Comparison of ENCODE assay signal across 8 mouse cellular contexts in genomic region chrX:101429142-101429949, GRCm38 (mm10). TPM values are rescaled to one million over a fixed set of nuclear protein-coding genes. Genes with fewer than 3 reads are reported as not detected.
DNase-seq lines count a peak whose midpoint lies in the region; ATAC-seq and TF ChIP-seq lines count a peak whose summit lies in the region.

Gene Nono, plus strand, starts transcription at chrX:101429318.

- DNase-seq in brain, embryonic 14.5 days (ENCODE audit: low read depth): peak; percentile 99
- peak; percentile 94 for DNase-seq in liver, adult 2 months (ENCODE audit: extremely low read depth, low read depth, low spot score)
- DNase-seq in splenic B cell, adult 2 months (ENCODE audit: low read depth, low spot score): peak; percentile 95

- 12% methylated on average over 50 of the region's 51 CpGs for WGBS in heart, embryonic 11.5 days (ENCODE audit: insufficient replicate concordance)
- WGBS in kidney, embryonic 16.5 days: 30% methylated on average over 51 of the region's 51 CpGs
- WGBS in liver, adult 2 months: under 1% methylated on average over 48 of the region's 51 CpGs

- H3K79me3 ChIP-seq in C2C12 (ENCODE audit: low read depth): peaks cover 44% of the 10 kb centered on the region

- peak within 1 kb of the TSS; percentile 63 for H3K4me2 ChIP-seq in heart, embryonic 11.5 days
- peak within 1 kb of the TSS; percentile 53 for H3K4me2 ChIP-seq in kidney, embryonic 16.5 days (replicated peaks; ENCODE audit: low read depth, low read length)
- peak within 1 kb of the TSS; percentile 73 for H3K4me2 ChIP-seq in myocyte (ENCODE audit: low read depth)

- H3K36me3 ChIP-seq in C2C12 (ENCODE audit: control insufficient read depth, insufficient read depth) (peaks cover 22% of the 10 kb centered on the region), myocyte (ENCODE audit: control insufficient read depth, insufficient read depth) (peaks cover 4% of the 10 kb centered on the region)
- H3K36me3 ChIP-seq in erythroblast, embryonic 14.5 days (ENCODE audit: control insufficient read depth): peaks cover 28% of the 10 kb centered on the region
- no peaks in the 10 kb centered on the region for H3K36me3 ChIP-seq in heart, embryonic 11.5 days (ENCODE audit: control insufficient read depth, insufficient read depth, low read length)
- H3K36me3 ChIP-seq in kidney, embryonic 16.5 days (ENCODE audit: insufficient read depth, low read length): 0 out of 2 replicates have a peak, but pooled peaks cover 7% of the 10 kb centered on the region
- peaks cover 3% of the 10 kb centered on the region; the same call in 1 of the 2 replicates for H3K36me3 ChIP-seq in liver, adult 2 months (ENCODE audit: control insufficient read depth, insufficient read depth, low read length)
- 0 out of 2 replicates have a peak, but pooled peaks cover 1% of the 10 kb centered on the region for H3K36me3 ChIP-seq in splenic B cell, adult 2 months (ENCODE audit: control insufficient read depth, insufficient read depth, low read length, poor library complexity, severe bottlenecking)

- H3K4me1 ChIP-seq in erythroblast, embryonic 14.5 days (ENCODE audit: control insufficient read depth): peaks cover 20% of the 10 kb centered on the region
- H3K4me1 ChIP-seq in heart, embryonic 11.5 days (ENCODE audit: control insufficient read depth, insufficient read depth, low read length): no peaks in the 10 kb centered on the region
- 0 out of 2 replicates have a peak, but pooled peaks cover 9% of the 10 kb centered on the region for H3K4me1 ChIP-seq in kidney, embryonic 16.5 days (ENCODE audit: insufficient read depth, low read length)
- no peaks in the 10 kb centered on the region; the same call in 1 of the 2 replicates for H3K4me1 ChIP-seq in liver, adult 2 months (ENCODE audit: control insufficient read depth, insufficient read depth, low read length)

- peak within 1 kb of the TSS; percentile 95 for H3K27ac ChIP-seq in heart, embryonic 11.5 days (ENCODE audit: low read depth, low read length)
- H3K27ac ChIP-seq in kidney, embryonic 16.5 days (ENCODE audit: low read length): peak within 1 kb of the TSS; percentile 94
- peak within 1 kb of the TSS; percentile 99 for H3K27ac ChIP-seq in liver, adult 2 months (replicated peaks; ENCODE audit: insufficient read depth, low read depth, low read length)

- peak within 1 kb of the TSS; percentile 48 for H3K4me3 ChIP-seq in C2C12 (ENCODE audit: insufficient read depth, poor library complexity, severe bottlenecking)
- H3K4me3 ChIP-seq in erythroblast, embryonic 14.5 days (replicated peaks): peak within 1 kb of the TSS; percentile 84
- H3K4me3 ChIP-seq in heart, embryonic 11.5 days (ENCODE audit: low read depth, low read length): peak within 1 kb of the TSS; percentile 67
- peak within 1 kb of the TSS; percentile 49 for H3K4me3 ChIP-seq in kidney, embryonic 16.5 days (ENCODE audit: low read length)
- H3K4me3 ChIP-seq in liver, adult 2 months (ENCODE audit: insufficient read depth, low read depth, low read length): peak within 1 kb of the TSS; percentile 83
- peak within 1 kb of the TSS; percentile 63 for H3K4me3 ChIP-seq in myocyte

- peaks cover 4% of the 10 kb centered on the region; the same call in 1 of the 2 replicates for H3K9me3 ChIP-seq in erythroblast, embryonic 14.5 days (ENCODE audit: control insufficient read depth, low read length)
- H3K9me3 ChIP-seq in heart, embryonic 11.5 days (replicated peaks; ENCODE audit: control insufficient read depth, low read length): no peaks in the 10 kb centered on the region
- H3K9me3 ChIP-seq in kidney, embryonic 16.5 days (ENCODE audit: low read length): no peaks in the 10 kb centered on the region

- H3K27me3 ChIP-seq in C2C12 (ENCODE audit: control insufficient read depth, insufficient read depth, insufficient read length) (no peaks in the 10 kb centered on the region), myocyte (ENCODE audit: control insufficient read depth, insufficient read depth, insufficient read length) (no peaks in the 10 kb centered on the region)
- H3K27me3 ChIP-seq in erythroblast, embryonic 14.5 days (ENCODE audit: control insufficient read depth): no peaks in the 10 kb centered on the region; the same call in 1 of the 2 replicates
- no peaks in the 10 kb centered on the region for H3K27me3 ChIP-seq in heart, embryonic 11.5 days (ENCODE audit: control insufficient read depth, insufficient read depth, low read length)
- H3K27me3 ChIP-seq in kidney, embryonic 16.5 days (ENCODE audit: insufficient read depth, low read length): no peaks in the 10 kb centered on the region
- H3K27me3 ChIP-seq in liver, adult 2 months (ENCODE audit: control insufficient read depth, insufficient read depth, low read length): no peaks in the 10 kb centered on the region
- no peaks in the 10 kb centered on the region for H3K27me3 ChIP-seq in splenic B cell, adult 2 months (ENCODE audit: control insufficient read depth, insufficient read depth, low read length, poor library complexity, severe bottlenecking)

- peak within 1 kb of the TSS; percentile 91 for H3K9ac ChIP-seq in heart, embryonic 11.5 days (ENCODE audit: low read depth, low read length)
- peak within 1 kb of the TSS; percentile 69 for H3K9ac ChIP-seq in kidney, embryonic 16.5 days (replicated peaks; ENCODE audit: low read length)
- H3K9ac ChIP-seq in liver, adult 2 months (ENCODE audit: low read depth, low read length): peak within 1 kb of the TSS; percentile 92

- peak; percentile 22; the same call in 1 of the 2 replicates for TF ChIP-seq POLR2A in brain, embryonic 14.5 days (IDR thresholded peaks at IDR 0.05; ENCODE audit: borderline replicate concordance, extremely low read depth, insufficient read depth, insufficient read length, poor library complexity, severe bottlenecking)
- TF ChIP-seq POLR2A in liver, adult 2 months (IDR thresholded peaks at IDR 0.05; ENCODE audit: extremely low read depth, insufficient read depth, low read length): peak; percentile 42; the same call in 1 of the 2 replicates
- TF ChIP-seq POLR2A in myocyte (IDR thresholded peaks at IDR 0.05; ENCODE audit: insufficient read length, low read depth): peak; percentile 39

- no peak for TF ChIP-seq CTCF in C2C12 (IDR thresholded peaks at IDR 0.05; ENCODE audit: control insufficient read depth, insufficient read depth, insufficient read length)
- TF ChIP-seq CTCF in brain, embryonic 14.5 days (IDR thresholded peaks at IDR 0.05; ENCODE audit: borderline replicate concordance, extremely low read depth, insufficient read depth, insufficient read length): no peak
- TF ChIP-seq CTCF in liver, adult 2 months (IDR thresholded peaks at IDR 0.05; ENCODE audit: low read depth, low read length): no peak; the same call in 1 of the 2 replicates

- peaks cover 48% of the 10 kb centered on the region for H3K79me2 ChIP-seq in C2C12 (ENCODE audit: control insufficient read depth, insufficient read depth)
- H3K79me2 ChIP-seq in liver, adult 2 months (ENCODE audit: control insufficient read depth, insufficient read depth, low read length): no peaks in the 10 kb centered on the region; the same call in 1 of the 2 replicates
- H3K79me2 ChIP-seq in myocyte (ENCODE audit: control insufficient read depth, insufficient read depth): peaks cover 46% of the 10 kb centered on the region

- H3ac ChIP-seq in C2C12 (ENCODE audit: control insufficient read depth, insufficient read length, low read depth) (peak within 1 kb of the TSS; percentile 97), myocyte (ENCODE audit: control insufficient read depth, insufficient read length) (peak within 1 kb of the TSS; percentile 6)

- peak; percentile 94 for ATAC-seq in heart, embryonic 11.5 days (replicated peaks; ENCODE audit: insufficient number of reproducible peaks, low FRiP score, low TSS enrichment)
- peak; percentile 97 for ATAC-seq in kidney, embryonic 16.5 days (ENCODE audit: low FRiP score, low TSS enrichment)

TF ChIP-seq in C2C12, 6 proteins besides CTCF, POLR2A, EP300 and RAD21:
- TF ChIP-seq MAX (IDR thresholded peaks at IDR 0.05): no peak
- TF ChIP-seq USF1 (IDR thresholded peaks at IDR 0.05; ENCODE audit: low read depth): no peak
- TF ChIP-seq FOSL1 (IDR thresholded peaks at IDR 0.05; ENCODE audit: insufficient read depth, low read length, poor library complexity, severe bottlenecking): no peak
- TF ChIP-seq MYOG (IDR thresholded peaks at IDR 0.05; ENCODE audit: control insufficient read depth, extremely low read depth, insufficient read length): no peak
- TF ChIP-seq CEBPB (IDR thresholded peaks at IDR 0.05; ENCODE audit: low read depth): no peak
- no peak for TF ChIP-seq MYOD1 (IDR thresholded peaks at IDR 0.05; ENCODE audit: control insufficient read depth, insufficient read length, low read depth)
TF ChIP-seq in C2C12: peak in this region for 0.

TF ChIP-seq in myocyte, 11 proteins besides CTCF, POLR2A, EP300 and RAD21:
- no peak for TF ChIP-seq REST (IDR thresholded peaks at IDR 0.05; ENCODE audit: insufficient read depth, insufficient read length)
- TF ChIP-seq POLR2AphosphoS2 (IDR thresholded peaks at IDR 0.05; ENCODE audit: insufficient read length, low read depth): peak; percentile 37
TF ChIP-seq in myocyte: peak in this region for 1.

RNA-seq across cellular contexts. Expression of gene Nono, which starts in this region (rescaled TPM):
- polyA plus RNA-seq in C2C12 (2012; fragmentation: generic; extraction: Trizol): 304 TPM
- polyA plus RNA-seq in brain, embryonic 14.5 days (2012; rRNA removed): 419 and 430 TPM in 2 replicates
- polyA plus RNA-seq in erythroblast, embryonic 14.5 days (2012): 1.7 and 2.5 TPM in 2 replicates
- polyA plus RNA-seq in heart, embryonic 11.5 days (2014; fragmentation: Nextera tagmentation; extraction: Ambion mirVana): 271 and 358 TPM in 2 replicates
- polyA plus RNA-seq in kidney, embryonic 16.5 days (2015; fragmentation: Nextera tagmentation; extraction: Ambion mirVana): 457 and 479 TPM in 2 replicates
- total RNA-seq in liver, adult 2 months (2014; rRNA removed): 76.9 and 83.3 TPM in 2 replicates
- polyA plus RNA-seq in liver, adult 2 months (2012; rRNA removed): 36.5 and 38.4 TPM in 2 replicates
- polyA plus RNA-seq in myocyte (2012; fragmentation: generic; extraction: Trizol): 183 TPM

Comparison
In these comparisons a context has a peak if more than half of its experiments do, and no peak if none do; other contexts are left out.
1. Peak in every context shown above with its lines: DNase-seq, ATAC-seq, H3K4me3 ChIP-seq and H3K27ac ChIP-seq.
2. RNA of gene Nono (polyA plus RNA-seq): 457 to 479 TPM in kidney, embryonic 16.5 days, 419 to 430 TPM in brain, embryonic 14.5 days, 304 TPM in C2C12 (single experiment), 271 to 358 TPM in heart, embryonic 11.5 days, 183 TPM in myocyte (single experiment) and 36.5 to 38.4 TPM in liver, adult 2 months; 1.7 to 2.5 TPM in erythroblast, embryonic 14.5 days; every median in the first group is over 10 times any median in the second.